8 mouse cellular contexts compared by ENCODE assay signal in the genomic region with DNA sequence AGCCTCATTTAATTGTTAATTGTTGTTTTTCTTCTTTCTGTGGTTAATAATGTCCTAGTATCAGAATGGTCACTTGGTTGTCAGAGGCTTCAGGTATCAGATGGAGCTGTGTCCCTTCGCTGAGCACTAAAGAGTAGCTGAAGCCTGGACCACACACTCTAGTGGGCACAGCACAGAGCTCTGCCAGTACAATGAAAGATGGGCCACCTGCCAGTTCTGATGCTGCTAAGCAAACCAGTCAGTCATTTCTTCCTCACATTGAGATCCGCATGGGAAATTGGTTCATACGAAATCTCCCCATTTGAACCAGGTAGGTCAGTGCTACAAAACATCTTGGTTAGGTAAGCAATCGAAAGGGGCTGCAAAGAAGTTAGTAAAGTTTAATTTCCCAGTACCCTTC.
"Had no signal": no experiment of that assay in that cellular context is flagged by ENCODE, and none has a peak within 500 bp of the region (broad histone marks: within the 10 kb centered on the region; RNA-seq: fewer than 3 reads in every experiment).

No protein-coding gene starts in this region.

- DNase-seq: kidney, postnatal 25 days; left cerebral cortex, postnatal 4 days; liver, postnatal 0 days; lung, embryonic 14.5 days; retina, postnatal 1 day; right cerebral cortex, postnatal 25 days; spleen, adult 18-20 months; thymus, postnatal 25 days had no signal
